Mouse (Mus musculus) intestine, embryonic 15.5 days (tissue): ENCODE measurements around the gene Cwc22. TPM values are rescaled to one million over a fixed set of nuclear protein-coding genes. Genes with fewer than 3 reads are reported as not detected.
"Not testable (repeated sequence)": the region's sequence is repeated elsewhere in the genome, so short reads cannot be mapped to it uniquely, and the experiment has no call there.

Experiments
- ATAC-seq: fragments of 200-750 bp; cut with Nextera tagmentation; 2 replicates; pipeline ENCODE4 v1.8.0; 2017; ENCODE audit warnings: moderate TSS enrichment, moderate library complexity
- H3K27ac ChIP-seq: fragments of 300-500 bp; sonication (generic); 2 replicates; pipeline ENCODE4 v1.5.1; 2015; ENCODE audit warnings: mild to moderate bottlenecking, inconsistent platforms
- H3K27me3 ChIP-seq: fragments of 300-500 bp; sonication (generic); replicated peaks from 2 replicates; pipeline ENCODE4 v1.6.1; 2015; ENCODE audit warnings: inconsistent platforms
- H3K36me3 ChIP-seq: fragments of 300-500 bp; sonication (generic); 2 replicates; pipeline ENCODE4 v1.6.1; 2015; ENCODE audit warnings: inconsistent platforms
- H3K4me1 ChIP-seq: fragments of 300-500 bp; sonication (generic); replicated peaks from 2 replicates; pipeline ENCODE4 v1.6.1; 2015; ENCODE audit warnings: inconsistent platforms
- H3K4me2 ChIP-seq: fragments of 300-500 bp; sonication (generic); replicated peaks from 2 replicates; pipeline ENCODE4 v1.6.1; 2015; ENCODE audit warnings: mild to moderate bottlenecking, inconsistent platforms
- H3K4me3 ChIP-seq: fragments of 300-500 bp; sonication (generic); replicated peaks from 2 replicates; pipeline ENCODE4 v1.5.1; 2015; ENCODE audit warnings: inconsistent platforms
- H3K9ac ChIP-seq: fragments of 300-500 bp; sonication (generic); 2 replicates; pipeline ENCODE4 v1.6.1; 2015; ENCODE audit warnings: inconsistent platforms
- H3K9me3 ChIP-seq: fragments of 300-500 bp; sonication (generic); 2 replicates; pipeline ENCODE4 v1.6.1; 2016; ENCODE audit warnings: inconsistent platforms
- WGBS: fragments of 180-500 bp; shearing (Covaris S2); methylation state at CpG from one replicate; pipeline ENCODE4 v1.1.7; 2015; 5-methylcytosine and 5-hydroxymethylcytosine counted together
- polyA plus RNA-seq: library from polyadenylated mRNA; unstranded; fragments of >200 nt; fragmentation: Nextera tagmentation; extraction: Ambion mirVana; gene quantifications from 2 replicates; pipeline ENCODE4 v1.2.1, GENCODE M21; 2015

Gene Cwc22
- polyA plus RNA-seq, 1 experiment from 2014 or later = 29.4 TPM

GRCm38 (mm10) chr2:77901269-77901668, 44.9 kb downstream of the Cwc22 start:
- Histone ChIP-seq H3K27ac (no peak overlapping the region), H3K36me3 (peaks cover 26% of the 10 kb centered on the region), H3K9me3 (no peaks in the 10 kb centered on the region), H3K4me2 (no peak overlapping the region), H3K4me1 (no peaks in the 10 kb centered on the region), H3K4me3 (no peak overlapping the region), H3K9ac (no peak overlapping the region), H3K27me3 (no peaks in the 10 kb centered on the region)
- WGBS = 95% methylated on average over 5 of the region's 5 CpGs
- no peak for ATAC-seq

GRCm38 (mm10) chr2:77900741-77901140, 45.4 kb downstream of the Cwc22 start:
- Histone ChIP-seq H3K27me3 (no peaks in the 10 kb centered on the region), H3K36me3 (peaks cover 26% of the 10 kb centered on the region), H3K9me3 (no peaks in the 10 kb centered on the region), H3K4me2 (no peak overlapping the region), H3K27ac (no peak overlapping the region), H3K4me3 (no peak overlapping the region), H3K9ac (no peak overlapping the region), H3K4me1 (no peaks in the 10 kb centered on the region)
- ATAC-seq = no peak
- 97% methylated on average over 5 of the region's 5 CpGs for WGBS

GRCm38 (mm10) chr2:77900111-77900510, 46.1 kb downstream of the Cwc22 start:
- Histone ChIP-seq H3K27ac (no peak overlapping the region), H3K4me3 (no peak overlapping the region), H3K27me3 (no peaks in the 10 kb centered on the region), H3K4me2 (no peak overlapping the region), H3K9ac (no peak overlapping the region), H3K36me3 (peaks cover 25% of the 10 kb centered on the region), H3K4me1 (no peaks in the 10 kb centered on the region), H3K9me3 (no peaks in the 10 kb centered on the region)
- ATAC-seq = no peak
- 91% methylated on average over 2 of the region's 2 CpGs for WGBS

GRCm38 (mm10) chr2:77898436-77898835, 47.7 kb downstream of the Cwc22 start:
- H3K27me3 ChIP-seq = no peaks in the 10 kb centered on the region
- H3K27ac ChIP-seq = no peak overlapping the region
- no peak for ATAC-seq
- H3K4me2 ChIP-seq = no peak overlapping the region
- peaks cover 24% of the 10 kb centered on the region; the same call in 1 of the 2 replicates for H3K36me3 ChIP-seq
- H3K9me3 ChIP-seq = no peaks in the 10 kb centered on the region
- H3K4me1 ChIP-seq = no peaks in the 10 kb centered on the region
- WGBS = 93% methylated on average over 2 of the region's 2 CpGs
- no peak overlapping the region for H3K4me3 ChIP-seq
- H3K9ac ChIP-seq = no peak overlapping the region

- no peak overlapping the region for H3K9ac ChIP-seq
- no peaks in the 10 kb centered on the region for H3K4me1 ChIP-seq
- WGBS = 89% methylated on average over 5 of the region's 5 CpGs
- no peak for ATAC-seq
- H3K36me3 ChIP-seq = peaks cover 19% of the 10 kb centered on the region; the same call in 1 of the 2 replicates
- no peak overlapping the region for H3K4me3 ChIP-seq
- no peak overlapping the region for H3K27ac ChIP-seq
- H3K9me3 ChIP-seq = no peaks in the 10 kb centered on the region
- no peaks in the 10 kb centered on the region for H3K27me3 ChIP-seq
- H3K4me2 ChIP-seq = no peak overlapping the region
Measured at GRCm38 (mm10) chr2:77897988-77898387, 48.2 kb downstream of the Cwc22 start.

- Histone ChIP-seq H3K27ac (no peak overlapping the region), H3K4me1 (no peaks in the 10 kb centered on the region), H3K36me3 (peaks cover 19% of the 10 kb centered on the region; the same call in 1 of the 2 replicates), H3K4me3 (no peak overlapping the region), H3K9ac (no peak overlapping the region), H3K4me2 (no peak overlapping the region), H3K27me3 (no peaks in the 10 kb centered on the region), H3K9me3 (no peaks in the 10 kb centered on the region)
- WGBS = 89% methylated on average over 3 of the region's 3 CpGs
- no peak for ATAC-seq
Measured at GRCm38 (mm10) chr2:77897558-77897899, 48.6 kb downstream of the Cwc22 start.

GRCm38 (mm10) chr2:77896843-77897557, 49.2 kb downstream of the Cwc22 start:
- no peaks in the 10 kb centered on the region for H3K9me3 ChIP-seq
- no peaks in the 10 kb centered on the region for H3K27me3 ChIP-seq
- peaks cover 19% of the 10 kb centered on the region; the same call in 1 of the 2 replicates for H3K36me3 ChIP-seq
- H3K9ac ChIP-seq = no peak overlapping the region
- H3K4me1 ChIP-seq = no peaks in the 10 kb centered on the region
- H3K4me3 ChIP-seq = no peak overlapping the region
- ATAC-seq = no peak
- no peak overlapping the region for H3K4me2 ChIP-seq
- 93% methylated on average over 12 of the region's 12 CpGs for WGBS
- no peak overlapping the region for H3K27ac ChIP-seq

- not testable (repeated sequence) for H3K9me3 ChIP-seq, H3K9ac ChIP-seq, H3K4me3 ChIP-seq, H3K4me2 ChIP-seq, H3K27ac ChIP-seq, H3K4me1 ChIP-seq, H3K27me3 ChIP-seq, ATAC-seq
- H3K36me3 ChIP-seq = peaks cover 19% of the 10 kb centered on the region; the same call in 1 of the 2 replicates
- 94% methylated on average over 16 of the region's 16 CpGs for WGBS
Measured at GRCm38 (mm10) chr2:77895906-77896570, 50.1 kb downstream of the Cwc22 start.

GRCm38 (mm10) chr2:77894896-77895295, 51.3 kb downstream of the Cwc22 start:
- H3K36me3 ChIP-seq = peaks cover 19% of the 10 kb centered on the region; the same call in 1 of the 2 replicates

DNA sequence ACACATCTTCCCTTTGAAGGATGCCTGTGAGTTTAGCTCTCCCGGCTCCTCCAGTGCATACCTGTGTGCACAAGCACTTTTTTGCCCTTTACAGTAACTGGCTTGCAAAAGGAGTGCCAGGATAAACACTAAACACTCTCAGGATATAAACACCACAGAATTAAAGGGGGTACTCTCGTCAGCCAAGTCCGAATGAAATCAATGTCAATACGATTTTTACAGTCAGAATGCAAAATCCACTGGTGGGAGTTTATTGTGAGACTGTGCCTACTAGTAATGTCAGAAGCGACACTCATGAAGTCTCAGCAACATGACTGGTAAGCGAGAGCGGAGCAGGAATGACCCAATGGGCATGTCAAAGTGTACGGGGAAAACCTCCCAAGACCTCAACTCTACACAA, 52.7 kb downstream of the Cwc22 start:
- Histone ChIP-seq H3K36me3 (peaks cover 12% of the 10 kb centered on the region; the same call in 1 of the 2 replicates), H3K9ac (no peak overlapping the region), H3K4me3 (no peak overlapping the region), H3K9me3 (no peaks in the 10 kb centered on the region), H3K4me2 (no peak overlapping the region), H3K4me1 (no peaks in the 10 kb centered on the region), H3K27ac (no peak overlapping the region), H3K27me3 (no peaks in the 10 kb centered on the region)
- WGBS = 92% methylated on average over 8 of the region's 8 CpGs
- no peak for ATAC-seq

More at GRCm38 (mm10) chr2:77894896-77895295, 51.3 kb downstream of the Cwc22 start:
- H3K27me3 ChIP-seq = no peaks in the 10 kb centered on the region
- no peaks in the 10 kb centered on the region for H3K4me1 ChIP-seq
- H3K4me2 ChIP-seq = no peak overlapping the region
- no peaks in the 10 kb centered on the region for H3K9me3 ChIP-seq
- H3K9ac ChIP-seq = no peak overlapping the region
- no peak overlapping the region for H3K27ac ChIP-seq
- no peak for ATAC-seq
- H3K4me3 ChIP-seq = no peak overlapping the region
- WGBS = 93% methylated on average over 8 of the region's 8 CpGs

- 90% methylated on average over 4 of the region's 4 CpGs for WGBS
- H3K27me3 ChIP-seq = no peaks in the 10 kb centered on the region
- no peak overlapping the region for H3K4me3 ChIP-seq
- H3K27ac ChIP-seq = no peak overlapping the region
- H3K36me3 ChIP-seq = peaks cover 7% of the 10 kb centered on the region; the same call in 1 of the 2 replicates
- ATAC-seq = no peak
- H3K4me1 ChIP-seq = no peaks in the 10 kb centered on the region
- no peaks in the 10 kb centered on the region for H3K9me3 ChIP-seq
- H3K9ac ChIP-seq = no peak overlapping the region
- H3K4me2 ChIP-seq = no peak overlapping the region
Measured at GRCm38 (mm10) chr2:77892573-77892972, 53.6 kb downstream of the Cwc22 start.

- Histone ChIP-seq H3K4me1 (no peaks in the 10 kb centered on the region), H3K36me3 (peaks cover 7% of the 10 kb centered on the region; the same call in 1 of the 2 replicates), H3K9me3 (no peaks in the 10 kb centered on the region), H3K27me3 (no peaks in the 10 kb centered on the region), H3K27ac (no peak overlapping the region), H3K4me3 (no peak overlapping the region), H3K9ac (no peak overlapping the region), H3K4me2 (no peak overlapping the region)
- 91% methylated on average over 5 of the region's 5 CpGs for WGBS
- no peak for ATAC-seq
Measured at GRCm38 (mm10) chr2:77890836-77891438, 55.2 kb downstream of the Cwc22 start.
